Mouse (Mus musculus) testis, adult 2 months (tissue): ENCODE results near the gene Atraid.

Experiments
- CTCF ChIP-seq: fragments of 200-500 bp; IDR thresholded peaks from 2 replicates; pipeline ENCODE4 v1.5.1; 2012; ENCODE audit warnings: low read depth, mild to moderate bottlenecking, inconsistent platforms, low read length, moderate library complexity; ENCODE audit not compliant: control insufficient read depth, insufficient read depth, insufficient replicate concordance
- POLR2A ChIP-seq: fragments of 200-500 bp; IDR thresholded peaks from 2 replicates; pipeline ENCODE4 v1.6.1; 2012; ENCODE audit warnings: low read depth, mild to moderate bottlenecking, inconsistent platforms, low read length, moderate library complexity; ENCODE audit not compliant: control insufficient read depth

- TF ChIP-seq CTCF (no peak), POLR2A (no peak)
Measured at GRCm38 (mm10) chr5:31073176-31073575, 25.1 kb downstream of the Atraid start.
